Mouse (Mus musculus): Measurements from ENCODE around the gene Mturn. TPM values are rescaled to one million over a fixed set of nuclear protein-coding genes. Genes with fewer than 3 reads are reported as not detected.

Mturn gene
- 3.7 and 4.4 TPM in 2 replicates for polyA plus RNA-seq (2014; fragmentation: Nextera tagmentation; extraction: Ambion mirVana)

GRCm38 (mm10) chr6:54680891-54681745, at the start of gene Mturn:
TSS of gene Mturn (plus strand) at chr6:54681624.
- Histone ChIP-seq H3K9ac (ENCODE audit: low read depth, low read length) (peak within 1 kb of the TSS; percentile 73), H3K4me1 (ENCODE audit: control insufficient read depth, insufficient read depth, low read length) (peaks cover 9% of the 10 kb centered on the region; the same call in 1 of the 2 replicates), H3K4me3 (ENCODE audit: low read depth, low read length) (peak within 1 kb of the TSS; percentile 88), H3K36me3 (ENCODE audit: control insufficient read depth, insufficient read depth, low read length) (no peaks in the 10 kb centered on the region), H3K9me3 (replicated peaks; ENCODE audit: control insufficient read depth, low read length) (no peaks in the 10 kb centered on the region), H3K4me2 (peak within 1 kb of the TSS; percentile 100), H3K27ac (ENCODE audit: low read depth, low read length) (no peak within 1 kb of the TSS), H3K27me3 (ENCODE audit: control insufficient read depth, insufficient read depth, low read length) (peaks cover 23% of the 10 kb centered on the region)
- 5% methylated on average over 47 of the region's 48 CpGs for WGBS (ENCODE audit: insufficient replicate concordance)
- peak; percentile 98 for ATAC-seq (replicated peaks; ENCODE audit: insufficient number of reproducible peaks, low FRiP score, low TSS enrichment)

- no peak for ATAC-seq (replicated peaks; ENCODE audit: insufficient number of reproducible peaks, low FRiP score, low TSS enrichment)
- H3K4me1 ChIP-seq (ENCODE audit: control insufficient read depth, insufficient read depth, low read length), result peaks cover 3% of the 10 kb centered on the region; the same call in 1 of the 2 replicates
- no peak overlapping the region for H3K4me3 ChIP-seq (ENCODE audit: low read depth, low read length)
- no peak overlapping the region for H3K27ac ChIP-seq (ENCODE audit: low read depth, low read length)
- no peaks in the 10 kb centered on the region for H3K27me3 ChIP-seq (ENCODE audit: control insufficient read depth, insufficient read depth, low read length)
- no peaks in the 10 kb centered on the region; the same call in 1 of the 2 replicates for H3K36me3 ChIP-seq (ENCODE audit: control insufficient read depth, insufficient read depth, low read length)
- WGBS (ENCODE audit: insufficient replicate concordance), result 90% methylated on average over 3 of the region's 3 CpGs
- H3K9ac ChIP-seq (ENCODE audit: low read depth, low read length), result no peak overlapping the region
- H3K4me2 ChIP-seq, result no peak overlapping the region
- no peaks in the 10 kb centered on the region for H3K9me3 ChIP-seq (replicated peaks; ENCODE audit: control insufficient read depth, low read length)
Observed at GRCm38 (mm10) chr6:54639877-54640276, 41.5 kb upstream of the Mturn start.

GRCm38 (mm10) chr6:54641953-54642352, 39.5 kb upstream of the Mturn start:
- Histone ChIP-seq H3K27me3 (ENCODE audit: control insufficient read depth, insufficient read depth, low read length) (no peaks in the 10 kb centered on the region), H3K4me3 (ENCODE audit: low read depth, low read length) (no peak overlapping the region), H3K4me1 (ENCODE audit: control insufficient read depth, insufficient read depth, low read length) (peaks cover 3% of the 10 kb centered on the region; the same call in 1 of the 2 replicates), H3K9me3 (replicated peaks; ENCODE audit: control insufficient read depth, low read length) (no peaks in the 10 kb centered on the region), H3K4me2 (no peak overlapping the region), H3K36me3 (ENCODE audit: control insufficient read depth, insufficient read depth, low read length) (no peaks in the 10 kb centered on the region; the same call in 1 of the 2 replicates), H3K27ac (ENCODE audit: low read depth, low read length) (no peak overlapping the region), H3K9ac (ENCODE audit: low read depth, low read length) (no peak overlapping the region)
- no peak for ATAC-seq (replicated peaks; ENCODE audit: insufficient number of reproducible peaks, low FRiP score, low TSS enrichment)
- WGBS (ENCODE audit: insufficient replicate concordance), result 88% methylated on average over 2 of the region's 2 CpGs

- no peak for ATAC-seq (replicated peaks; ENCODE audit: insufficient number of reproducible peaks, low FRiP score, low TSS enrichment)
- WGBS (ENCODE audit: insufficient replicate concordance), result 37% methylated on average over 4 of the region's 4 CpGs
- Histone ChIP-seq H3K36me3 (ENCODE audit: control insufficient read depth, insufficient read depth, low read length) (no peaks in the 10 kb centered on the region; the same call in 1 of the 2 replicates), H3K27me3 (ENCODE audit: control insufficient read depth, insufficient read depth, low read length) (no peaks in the 10 kb centered on the region), H3K9ac (ENCODE audit: low read depth, low read length) (no peak overlapping the region), H3K4me3 (ENCODE audit: low read depth, low read length) (no peak overlapping the region), H3K4me2 (no peak overlapping the region), H3K4me1 (ENCODE audit: control insufficient read depth, insufficient read depth, low read length) (peaks cover 3% of the 10 kb centered on the region; the same call in 1 of the 2 replicates), H3K27ac (ENCODE audit: low read depth, low read length) (no peak overlapping the region), H3K9me3 (replicated peaks; ENCODE audit: control insufficient read depth, low read length) (no peaks in the 10 kb centered on the region)
Observed at GRCm38 (mm10) chr6:54643181-54643580, 38.2 kb upstream of the Mturn start.

GRCm38 (mm10) chr6:54655471-54656095, 25.8 kb upstream of the Mturn start:
- Histone ChIP-seq H3K27ac (ENCODE audit: low read depth, low read length) (no peak overlapping the region), H3K27me3 (ENCODE audit: control insufficient read depth, insufficient read depth, low read length) (no peaks in the 10 kb centered on the region), H3K9me3 (replicated peaks; ENCODE audit: control insufficient read depth, low read length) (no peaks in the 10 kb centered on the region), H3K36me3 (ENCODE audit: control insufficient read depth, insufficient read depth, low read length) (no peaks in the 10 kb centered on the region), H3K9ac (ENCODE audit: low read depth, low read length) (no peak overlapping the region), H3K4me3 (ENCODE audit: low read depth, low read length) (no peak overlapping the region), H3K4me2 (no peak overlapping the region), H3K4me1 (ENCODE audit: control insufficient read depth, insufficient read depth, low read length) (no peaks in the 10 kb centered on the region)
- ATAC-seq (replicated peaks; ENCODE audit: insufficient number of reproducible peaks, low FRiP score, low TSS enrichment), result no peak
- WGBS (ENCODE audit: insufficient replicate concordance), result 71% methylated on average over 11 of the region's 11 CpGs

GRCm38 (mm10) chr6:54657861-54658260, 23.6 kb upstream of the Mturn start:
- no peak overlapping the region for H3K27ac ChIP-seq (ENCODE audit: low read depth, low read length)
- no peaks in the 10 kb centered on the region for H3K4me1 ChIP-seq (ENCODE audit: control insufficient read depth, insufficient read depth, low read length)
- 83% methylated on average over 6 of the region's 6 CpGs for WGBS (ENCODE audit: insufficient replicate concordance)
- no peak overlapping the region for H3K4me3 ChIP-seq (ENCODE audit: low read depth, low read length)
- H3K9me3 ChIP-seq (replicated peaks; ENCODE audit: control insufficient read depth, low read length), result no peaks in the 10 kb centered on the region
- no peaks in the 10 kb centered on the region for H3K27me3 ChIP-seq (ENCODE audit: control insufficient read depth, insufficient read depth, low read length)
- no peaks in the 10 kb centered on the region for H3K36me3 ChIP-seq (ENCODE audit: control insufficient read depth, insufficient read depth, low read length)
- H3K4me2 ChIP-seq, result no peak overlapping the region
- no peak for ATAC-seq (replicated peaks; ENCODE audit: insufficient number of reproducible peaks, low FRiP score, low TSS enrichment)
- H3K9ac ChIP-seq (ENCODE audit: low read depth, low read length), result no peak overlapping the region

DNA sequence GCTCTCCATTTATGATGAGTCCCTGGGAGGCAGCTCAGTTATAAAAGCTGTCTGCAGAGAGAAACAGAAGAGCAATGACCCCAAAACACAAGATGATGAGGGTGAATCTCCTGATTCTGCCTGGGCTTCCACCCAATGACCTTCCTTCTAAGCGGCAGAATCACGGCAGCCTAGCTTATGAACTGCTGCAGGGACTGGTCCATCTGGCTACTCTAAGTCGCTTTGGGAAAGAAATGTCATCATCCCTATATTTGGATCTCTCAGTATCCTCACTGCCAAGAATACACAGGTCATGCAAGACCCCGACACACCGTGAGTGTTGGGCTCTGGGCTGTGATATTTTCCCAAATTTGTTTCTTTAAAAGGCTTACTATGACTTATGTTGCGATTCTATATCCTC, 11.6 kb upstream of the Mturn start:
- no peak for ATAC-seq (replicated peaks; ENCODE audit: insufficient number of reproducible peaks, low FRiP score, low TSS enrichment)
- 79% methylated on average over 6 of the region's 6 CpGs for WGBS (ENCODE audit: insufficient replicate concordance)

GRCm38 (mm10) chr6:54672901-54673300, 8.5 kb upstream of the Mturn start:
- no peaks in the 10 kb centered on the region for H3K27me3 ChIP-seq (ENCODE audit: control insufficient read depth, insufficient read depth, low read length)
- no peak overlapping the region for H3K4me3 ChIP-seq (ENCODE audit: low read depth, low read length)
- WGBS (ENCODE audit: insufficient replicate concordance), result 49% methylated on average over 5 of the region's 5 CpGs
- H3K9me3 ChIP-seq (replicated peaks; ENCODE audit: control insufficient read depth, low read length), result no peaks in the 10 kb centered on the region
- H3K27ac ChIP-seq (ENCODE audit: low read depth, low read length), result no peak overlapping the region
- H3K4me2 ChIP-seq, result no peak overlapping the region
- no peaks in the 10 kb centered on the region for H3K36me3 ChIP-seq (ENCODE audit: control insufficient read depth, insufficient read depth, low read length)
- H3K4me1 ChIP-seq (ENCODE audit: control insufficient read depth, insufficient read depth, low read length), result no peaks in the 10 kb centered on the region
- H3K9ac ChIP-seq (ENCODE audit: low read depth, low read length), result no peak overlapping the region
- ATAC-seq (replicated peaks; ENCODE audit: insufficient number of reproducible peaks, low FRiP score, low TSS enrichment), result no peak

More for the DNA sequence above, 11.6 kb upstream of the Mturn start:
- Histone ChIP-seq H3K27me3 (ENCODE audit: control insufficient read depth, insufficient read depth, low read length) (no peaks in the 10 kb centered on the region), H3K27ac (ENCODE audit: low read depth, low read length) (no peak overlapping the region), H3K4me1 (ENCODE audit: control insufficient read depth, insufficient read depth, low read length) (no peaks in the 10 kb centered on the region), H3K4me3 (ENCODE audit: low read depth, low read length) (no peak overlapping the region), H3K36me3 (ENCODE audit: control insufficient read depth, insufficient read depth, low read length) (no peaks in the 10 kb centered on the region), H3K4me2 (no peak overlapping the region), H3K9me3 (replicated peaks; ENCODE audit: control insufficient read depth, low read length) (no peaks in the 10 kb centered on the region), H3K9ac (ENCODE audit: low read depth, low read length) (no peak overlapping the region)

All from heart, embryonic 11.5 days (tissue).